Mouse (Mus musculus) v-Abl transformed pro-B cells (cell line): ENCODE data around the gene Aff3.

ENCODE experiments used
- in situ Hi-C, 2 experiments: fragments of 400-800 bp; cut with MboI; formaldehyde crosslinking; loops; one replicate each; pipeline ENCODE4 v1.15.1; 2025; ENCODE audit not compliant: unreplicated experiment in 2 of 2

Aff3 gene

DNA sequence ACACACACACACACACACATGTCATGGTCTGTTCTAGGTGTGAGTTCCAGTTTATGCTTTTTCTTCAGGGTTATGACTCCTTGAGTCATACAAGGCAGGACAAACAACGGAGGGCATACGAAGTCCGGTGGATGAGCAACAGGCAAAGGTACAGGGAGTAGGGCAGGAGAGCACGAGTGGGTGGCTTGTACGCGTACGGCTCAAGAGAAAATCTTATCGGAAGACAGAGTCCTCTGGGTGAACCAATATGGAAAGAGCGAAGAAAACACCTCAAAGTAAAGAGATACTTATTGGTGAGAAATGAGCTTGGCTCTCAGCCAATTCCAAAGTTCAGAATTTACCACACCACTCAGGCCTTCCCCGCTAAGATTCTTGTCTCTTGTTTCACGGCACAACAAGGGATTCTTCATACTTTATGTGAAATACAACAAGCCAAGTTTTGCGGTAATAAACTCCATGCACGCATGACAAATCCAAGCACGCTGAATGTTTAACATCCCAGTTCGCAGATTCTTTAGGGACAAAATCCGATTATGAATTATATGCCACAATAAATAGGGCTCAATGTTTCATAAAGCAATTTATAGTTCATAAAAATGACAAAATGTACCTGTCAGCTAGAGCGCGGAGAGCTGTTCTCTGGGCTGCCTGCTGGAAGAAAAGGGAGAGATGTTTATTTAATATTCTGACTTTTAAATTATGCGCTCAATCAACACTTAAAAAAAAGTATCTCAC, 412.6 kb downstream of the Aff3 start:
- in situ Hi-C loops, result loop anchor here (5.0 kb wide), 2 partner anchors 65 to 520 kb away; no protein-coding TSS in a partner anchor

DNA sequence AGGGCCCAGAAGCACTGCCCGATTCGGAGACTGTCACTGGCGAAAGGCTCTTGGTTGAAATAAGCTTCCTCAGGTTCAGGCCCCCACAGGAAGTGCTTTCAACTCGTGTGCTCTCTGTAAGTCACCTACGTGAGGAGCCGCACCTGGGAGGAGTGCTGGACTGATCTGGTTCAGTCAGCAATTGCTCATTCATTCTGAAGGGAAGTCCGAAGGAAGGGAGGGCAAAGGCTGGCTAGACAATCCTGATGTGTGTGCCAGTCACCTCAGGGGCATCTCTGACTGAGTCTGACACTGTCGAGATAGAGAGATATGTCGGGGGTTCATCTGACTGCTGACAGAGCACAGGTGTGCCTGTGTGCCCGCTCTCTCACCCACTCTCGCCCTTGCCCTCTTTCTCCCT, 413.3 kb downstream of the Aff3 start:
- in situ Hi-C loops, result loop anchor here (5.0 kb wide), 2 partner anchors 64 to 521 kb away; no protein-coding TSS in a partner anchor

DNA sequence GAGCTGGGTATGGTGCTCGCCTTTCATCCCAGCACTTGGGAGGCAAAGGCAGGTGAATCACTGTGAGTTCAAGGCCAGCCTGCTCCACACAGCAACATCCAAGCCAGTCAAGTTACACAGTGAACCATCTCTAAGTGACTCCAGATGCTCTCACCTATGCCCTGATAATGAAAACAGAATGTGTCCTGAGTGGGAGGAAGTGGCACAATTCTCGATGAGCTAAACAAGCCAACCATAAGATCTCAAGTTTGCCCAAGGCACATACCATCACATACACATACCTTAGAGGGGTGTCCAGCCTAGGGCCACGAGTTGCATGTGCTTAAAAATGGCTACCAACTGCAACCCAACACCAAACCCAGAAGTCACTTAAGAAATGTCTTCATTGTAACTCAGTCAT, 414.5 kb downstream of the Aff3 start:
- in situ Hi-C loops, result loop anchor here (5.0 kb wide), 2 partner anchors 63 to 522 kb away; no protein-coding TSS in a partner anchor

DNA sequence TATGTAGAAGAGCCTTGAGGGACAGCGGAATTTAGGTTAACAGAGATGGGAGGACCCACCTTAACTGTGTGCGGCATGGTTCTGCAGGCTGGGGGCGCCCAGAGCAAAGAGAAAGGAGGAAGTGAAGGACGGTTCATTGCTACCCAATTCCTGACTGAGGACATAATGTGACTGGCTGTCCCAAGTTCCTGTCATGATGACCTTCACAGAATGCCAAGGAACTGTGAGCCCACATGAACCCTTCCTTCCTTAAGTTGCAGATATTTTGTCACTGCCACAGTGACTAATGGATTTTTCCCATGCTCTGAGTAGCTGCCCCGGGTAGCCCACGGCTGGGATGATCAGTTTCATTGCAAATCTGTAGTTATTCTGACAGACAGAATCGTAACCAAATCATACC, 415.2 kb downstream of the Aff3 start:
- in situ Hi-C loops, result no loop called here

DNA sequence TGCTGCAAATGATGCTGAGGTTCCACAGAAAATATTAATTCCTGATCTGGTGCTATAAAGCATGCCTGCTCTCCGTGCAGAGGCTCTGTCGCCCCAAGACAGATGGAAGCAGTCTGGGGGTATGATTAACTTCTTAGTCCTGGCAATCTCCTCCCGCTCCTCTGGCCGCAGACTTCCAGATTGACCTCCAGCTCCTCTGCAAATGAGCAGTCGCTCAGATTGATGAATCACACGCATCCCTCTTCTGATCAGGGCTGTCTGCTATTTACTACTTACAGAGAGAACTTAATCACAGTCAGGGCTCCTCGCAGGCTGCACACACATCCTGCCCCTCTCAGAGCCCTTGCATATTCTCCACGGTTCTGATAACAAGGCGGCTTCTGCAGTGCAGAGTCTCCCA, 416.7 kb downstream of the Aff3 start:
- in situ Hi-C loops, result no loop called here

DNA sequence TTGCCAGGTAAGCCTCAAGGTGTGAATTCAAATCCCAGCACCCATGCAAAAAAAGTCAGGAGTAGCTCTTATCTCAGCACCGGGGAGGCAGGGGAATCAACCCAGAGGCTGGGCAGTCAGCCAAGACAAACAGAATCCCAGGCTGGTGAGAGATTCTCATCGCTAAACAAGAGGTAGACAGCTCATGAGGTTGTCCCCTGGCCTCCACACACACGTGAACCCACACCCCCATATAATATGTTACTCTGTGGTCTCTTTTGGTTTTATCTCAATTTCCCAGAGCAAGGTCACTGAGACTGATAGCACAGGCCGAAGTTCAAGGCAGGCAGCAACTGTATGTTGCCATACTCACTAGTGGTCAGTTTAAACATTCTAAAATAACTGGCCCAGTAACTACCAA, 422.2 kb downstream of the Aff3 start:
- in situ Hi-C loops, result no loop called here

DNA sequence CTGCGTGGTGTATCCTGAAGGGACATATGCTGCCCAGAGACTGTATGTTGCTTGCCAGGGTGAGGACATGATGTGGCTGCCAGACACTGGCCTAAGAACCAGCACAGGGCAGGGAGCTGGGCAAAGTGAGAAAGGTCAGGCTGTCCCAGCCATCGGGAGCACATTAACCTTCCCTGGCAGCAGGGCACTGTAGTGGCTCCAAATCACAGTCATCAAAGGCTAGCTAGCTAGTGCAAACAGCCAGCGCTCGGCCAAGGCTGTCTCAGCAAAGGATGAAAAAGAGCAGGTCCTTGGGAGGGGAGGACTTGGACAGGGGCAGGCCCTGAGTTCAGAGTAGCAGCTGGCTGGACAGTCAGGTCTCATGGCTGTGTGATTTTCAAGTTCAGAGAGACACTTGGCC, 423.0 kb downstream of the Aff3 start:
- in situ Hi-C loops, result no loop called here

DNA sequence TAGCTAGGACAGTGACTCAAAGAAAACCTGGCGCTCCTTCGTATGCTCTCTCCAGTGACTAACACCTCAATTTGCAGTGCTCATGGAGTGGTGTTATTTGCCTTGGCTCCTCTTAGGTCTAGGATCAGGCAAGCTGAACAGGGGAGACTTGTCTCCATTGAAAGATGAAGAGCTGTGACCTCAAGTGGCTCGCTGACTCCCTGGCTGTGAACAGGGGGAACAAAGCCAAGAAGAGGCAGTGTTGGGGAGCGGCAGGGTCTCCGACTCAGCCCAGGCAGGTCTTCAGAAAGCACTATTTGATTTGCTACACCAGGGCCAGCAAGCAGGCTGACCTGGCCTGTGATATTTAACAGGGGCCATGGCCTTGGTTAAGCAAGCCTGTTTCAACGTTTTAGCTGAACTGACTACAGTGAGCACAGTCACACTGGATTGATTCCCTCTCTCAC, 423.5 kb downstream of the Aff3 start:
- in situ Hi-C loops, result no loop called here

DNA sequence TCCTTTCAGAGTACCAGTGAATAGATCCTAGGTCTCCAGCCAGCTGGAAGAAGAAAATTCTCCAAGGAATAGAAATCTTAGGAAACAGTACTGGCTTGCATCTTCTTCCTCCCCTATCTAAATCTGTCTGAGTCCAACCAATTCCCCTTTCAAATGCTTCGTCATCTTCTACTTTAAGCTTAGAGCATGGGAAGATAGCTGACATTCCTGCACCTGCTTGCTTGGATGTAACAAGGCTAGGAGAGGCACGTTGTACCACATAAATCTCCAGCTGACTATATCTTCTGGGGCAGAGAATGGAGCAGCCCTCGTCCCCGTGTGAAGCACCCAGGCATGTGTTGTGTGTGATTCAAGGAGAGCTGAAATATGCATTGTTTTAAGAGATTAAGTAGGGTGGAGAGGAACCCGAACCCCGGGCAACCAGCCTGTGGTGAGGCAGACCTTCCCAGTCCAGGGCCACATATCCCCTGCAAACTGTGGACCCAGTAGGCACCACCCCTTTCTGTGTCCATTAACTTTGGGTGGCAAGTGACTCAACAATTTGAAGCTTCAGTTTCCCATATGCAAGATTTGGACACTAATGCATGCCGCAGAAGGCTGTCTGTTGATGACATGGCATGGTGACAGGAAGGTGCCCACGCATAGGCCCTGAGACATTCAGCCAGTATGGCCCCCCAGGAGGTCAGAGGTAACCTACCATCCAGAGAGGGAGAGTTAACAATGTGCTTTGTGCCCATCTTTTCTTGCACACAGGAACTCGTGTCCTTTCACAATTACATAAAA, 424.1 kb downstream of the Aff3 start:
- in situ Hi-C loops, result no loop called here

DNA sequence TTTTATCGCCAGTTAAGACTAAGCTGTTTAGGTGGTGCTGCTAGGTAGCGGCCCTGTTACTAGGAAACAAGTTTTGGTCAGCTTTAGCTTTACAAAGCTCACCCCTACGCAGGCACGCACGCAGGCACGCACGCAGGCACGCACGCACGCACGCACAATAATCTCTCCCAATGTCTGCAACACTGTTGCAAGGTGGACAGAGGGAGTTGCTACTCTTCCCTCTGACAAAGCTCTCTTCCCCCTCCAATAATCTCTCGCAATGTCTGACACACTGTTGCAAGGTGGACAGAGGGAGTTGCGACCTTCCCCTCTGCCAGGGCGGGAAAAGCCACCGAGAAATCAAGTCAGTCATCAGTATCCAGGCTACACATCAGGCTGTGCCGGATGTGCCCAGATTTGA, 425.2 kb downstream of the Aff3 start:
- in situ Hi-C loops, result no loop called here

DNA sequence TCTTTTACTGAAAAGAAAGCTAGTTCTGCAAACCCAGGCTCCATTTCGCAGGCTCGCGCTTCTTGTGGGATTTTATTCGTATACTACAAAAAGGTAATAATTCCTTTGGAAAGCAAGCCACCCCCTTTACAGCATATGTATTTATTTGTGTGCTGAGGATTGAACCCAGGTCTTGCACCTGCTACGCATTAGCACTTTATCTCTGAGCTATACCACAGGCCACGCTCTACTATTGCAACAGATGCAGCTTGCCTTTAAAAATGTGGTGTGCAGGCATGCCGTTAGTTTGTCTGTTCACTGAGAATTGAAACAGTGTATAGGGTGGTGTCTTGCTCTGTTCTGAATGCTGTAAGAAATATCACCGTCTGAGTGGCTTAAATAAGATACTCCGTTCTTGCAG, 426.9 kb downstream of the Aff3 start:
- in situ Hi-C loops, result no loop called here

DNA sequence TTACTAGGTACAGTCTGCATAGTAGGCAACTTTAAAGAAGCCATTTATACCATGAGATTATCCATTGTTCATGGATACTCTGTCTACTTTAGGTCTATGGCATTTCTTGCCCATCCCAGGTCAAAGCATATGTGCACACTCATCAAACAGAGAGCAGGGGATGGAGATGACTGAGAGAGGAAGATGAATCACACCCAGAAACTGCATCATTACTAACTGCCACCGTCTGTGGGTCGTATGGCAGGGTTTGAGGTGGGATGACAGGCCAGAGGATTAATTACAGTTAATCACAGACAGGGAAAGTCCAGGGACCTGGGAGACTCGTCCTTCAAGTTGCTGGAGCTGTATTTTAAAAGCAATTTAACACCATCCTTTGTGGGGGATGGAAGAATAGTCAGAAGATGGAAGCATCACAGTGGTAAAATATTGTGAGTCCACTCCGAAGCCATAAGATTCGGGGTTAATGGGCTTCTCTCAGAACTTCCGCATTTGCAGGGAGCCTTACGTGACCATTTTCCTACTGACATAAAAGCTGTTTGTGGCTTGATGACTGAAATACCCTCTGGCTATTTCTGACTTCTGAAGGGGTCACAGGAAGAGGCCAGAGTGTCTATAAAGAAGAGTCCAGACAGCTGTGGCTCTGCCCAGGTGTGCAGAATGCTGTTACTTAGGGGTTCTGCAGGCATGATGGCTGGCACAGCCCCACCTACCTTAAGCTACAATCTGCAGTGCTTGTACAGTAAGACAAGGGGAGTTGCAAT, 427.5 kb downstream of the Aff3 start:
- in situ Hi-C loops, result no loop called here

DNA sequence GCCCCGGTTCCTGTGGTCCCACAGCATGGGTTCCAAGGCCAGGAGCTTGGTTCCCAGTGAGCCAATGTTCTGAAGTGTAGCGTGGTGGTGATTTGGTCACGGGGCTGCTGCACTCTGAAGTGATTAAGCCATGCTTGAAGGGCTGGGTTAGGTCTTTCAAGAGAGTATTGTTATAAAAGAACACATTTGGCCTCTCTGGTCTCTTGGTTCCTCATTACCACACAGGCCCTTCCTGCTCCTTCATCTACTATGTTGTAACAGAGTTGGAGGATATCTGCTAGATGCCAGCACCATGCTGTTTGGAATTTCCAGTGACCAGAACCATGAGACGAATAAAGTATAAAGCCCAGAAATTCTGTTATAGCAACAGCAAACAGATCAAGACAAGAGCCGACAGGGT, 431.6 kb downstream of the Aff3 start:
- in situ Hi-C loops, result loop anchor here in 1 of 2 experiments (5.0 kb wide), 1 partner anchor 429 kb away; the partner anchor contains the start of gene Aff3

DNA sequence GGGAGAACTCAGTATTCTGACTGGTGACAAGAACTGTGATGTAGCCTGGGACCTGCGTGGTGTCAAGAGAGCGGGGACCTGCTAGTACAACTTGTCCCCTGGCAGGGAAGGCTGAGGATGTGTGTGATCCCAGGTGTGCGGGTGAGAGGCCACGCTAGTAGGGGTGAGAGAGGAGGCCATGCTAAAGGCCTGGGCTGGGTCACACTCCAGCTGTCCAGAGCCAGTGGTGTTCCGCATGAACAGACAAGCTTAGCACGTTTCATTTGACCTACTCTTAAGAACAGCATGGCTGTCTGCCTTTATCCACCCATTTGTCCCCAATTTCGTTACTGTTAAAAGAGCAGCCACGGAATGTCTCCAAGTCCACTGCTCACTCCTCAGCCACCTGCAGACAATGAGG, 434.7 kb downstream of the Aff3 start:
- in situ Hi-C loops, result loop anchor here in 1 of 2 experiments (5.0 kb wide), 1 partner anchor 432 kb away; the partner anchor contains the start of gene Aff3

DNA sequence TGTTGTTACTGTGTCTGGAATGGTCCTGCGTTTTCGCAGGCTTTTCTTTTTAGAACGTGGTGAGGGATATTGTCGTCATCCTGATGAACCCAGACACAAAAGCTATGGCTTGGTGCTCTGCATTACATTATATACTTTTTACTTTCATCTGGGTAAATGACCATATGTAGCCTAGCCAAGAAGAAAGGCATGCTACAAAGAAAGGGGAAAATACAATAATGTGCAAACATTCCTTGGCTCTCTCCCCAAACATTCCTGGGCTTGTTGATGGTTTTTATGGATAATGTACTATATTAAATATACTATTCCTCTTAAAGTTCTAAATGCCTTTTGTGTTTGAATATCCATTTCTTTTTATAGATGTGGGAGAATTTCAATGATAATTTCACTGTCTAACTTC, 435.9 kb downstream of the Aff3 start:
- in situ Hi-C loops, result no loop called here

DNA sequence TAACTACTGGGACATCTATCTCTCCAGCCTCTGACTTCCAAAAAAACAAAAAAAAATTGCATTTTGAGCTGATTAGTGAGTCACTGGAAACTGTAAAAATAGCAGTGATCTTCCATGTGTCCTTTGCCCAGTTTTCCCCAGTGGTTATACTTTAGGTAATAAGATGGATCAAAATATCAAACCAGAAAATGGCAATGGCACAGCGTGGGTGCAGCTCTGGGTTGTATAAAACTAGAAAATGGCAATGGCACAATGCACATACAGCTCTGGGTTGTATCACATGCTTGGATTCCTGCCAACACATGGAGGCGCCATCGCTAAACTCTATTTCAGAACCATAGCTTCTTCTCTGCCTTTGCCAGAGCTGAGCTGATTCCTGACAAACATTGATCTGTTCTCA, 439.6 kb downstream of the Aff3 start:
- in situ Hi-C loops, result no loop called here

DNA sequence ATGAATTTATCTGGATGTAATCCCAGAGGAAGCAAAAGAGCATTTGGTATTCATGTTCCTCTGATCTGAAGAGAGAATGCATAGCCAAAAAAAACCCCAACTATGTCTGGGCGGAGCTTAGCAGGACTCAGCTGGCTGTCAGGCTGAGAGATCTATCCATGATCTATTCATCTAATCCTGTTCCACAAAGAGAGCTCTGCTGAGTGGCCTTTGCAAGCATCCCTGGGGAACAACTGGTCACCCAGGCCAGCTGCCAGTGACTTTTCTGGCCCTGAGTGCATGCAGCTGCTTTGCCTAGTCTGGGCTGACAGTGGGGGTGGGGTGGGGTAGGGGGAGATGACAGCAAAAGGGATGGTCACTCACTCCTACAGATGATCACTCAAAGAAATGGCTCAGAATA, 442.6 kb downstream of the Aff3 start:
- in situ Hi-C loops, result no loop called here

DNA sequence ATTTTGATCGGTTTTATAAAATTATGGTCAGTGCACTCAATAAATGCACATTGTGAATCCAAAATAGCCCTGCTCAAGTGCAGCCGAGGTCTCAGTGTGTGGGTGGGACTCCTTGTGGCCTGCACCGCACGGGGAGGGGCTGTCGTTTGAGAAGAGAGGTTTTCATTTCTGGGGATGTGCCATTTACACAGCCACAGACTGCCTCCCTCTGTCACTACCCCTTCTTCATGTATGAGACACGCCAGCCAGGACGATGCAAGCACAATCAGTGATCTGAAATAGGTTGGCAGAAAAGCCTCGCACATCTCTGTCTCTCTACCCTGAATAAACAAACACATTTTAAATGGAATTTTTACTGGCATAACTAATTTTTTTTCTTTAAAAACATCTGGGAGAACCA, 443.3 kb downstream of the Aff3 start:
- in situ Hi-C loops, result no loop called here

DNA sequence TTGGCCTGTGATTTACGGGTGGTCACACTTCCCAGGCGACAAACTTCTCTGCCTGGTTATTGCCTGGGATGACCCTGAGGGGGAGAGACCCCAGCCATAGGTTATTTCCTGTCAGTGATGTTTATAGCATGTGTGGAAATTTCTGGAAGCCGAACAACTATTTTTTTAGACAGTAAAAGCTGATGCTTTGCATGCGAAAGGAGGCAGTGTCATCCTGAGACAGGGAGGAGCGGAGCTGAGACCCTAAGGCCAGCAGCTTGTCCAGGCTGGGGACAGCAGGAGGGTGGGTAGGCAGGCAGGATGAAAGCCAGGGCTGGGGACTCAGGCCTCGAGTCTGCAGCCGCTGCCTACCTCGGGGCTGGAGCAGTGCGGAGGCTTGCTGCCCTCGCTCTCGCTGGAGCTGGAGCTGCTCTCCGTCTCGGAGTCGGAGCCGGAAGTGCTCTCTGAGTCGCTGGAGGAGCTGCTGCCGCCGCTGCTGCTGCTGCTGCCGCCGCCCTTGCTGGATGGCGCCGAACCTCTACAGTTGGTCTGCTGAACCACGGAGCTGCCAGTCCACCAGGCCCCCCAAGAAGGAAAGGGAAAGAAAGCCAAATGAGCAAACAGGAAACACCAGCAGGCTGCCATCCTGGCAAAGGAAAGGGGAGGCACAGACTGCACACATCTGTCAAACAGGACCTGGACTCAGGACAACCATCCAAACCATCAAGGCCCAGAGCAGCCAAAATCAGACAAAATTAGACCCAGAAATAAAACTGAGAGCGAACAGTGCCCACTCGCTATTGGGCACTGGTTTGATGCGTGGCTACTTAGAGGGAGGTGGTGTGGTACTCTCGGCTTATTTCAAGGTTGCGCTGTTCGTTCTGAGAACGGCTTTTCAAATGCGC, 446.6 kb downstream of the Aff3 start:
- in situ Hi-C loops, result no loop called here

DNA sequence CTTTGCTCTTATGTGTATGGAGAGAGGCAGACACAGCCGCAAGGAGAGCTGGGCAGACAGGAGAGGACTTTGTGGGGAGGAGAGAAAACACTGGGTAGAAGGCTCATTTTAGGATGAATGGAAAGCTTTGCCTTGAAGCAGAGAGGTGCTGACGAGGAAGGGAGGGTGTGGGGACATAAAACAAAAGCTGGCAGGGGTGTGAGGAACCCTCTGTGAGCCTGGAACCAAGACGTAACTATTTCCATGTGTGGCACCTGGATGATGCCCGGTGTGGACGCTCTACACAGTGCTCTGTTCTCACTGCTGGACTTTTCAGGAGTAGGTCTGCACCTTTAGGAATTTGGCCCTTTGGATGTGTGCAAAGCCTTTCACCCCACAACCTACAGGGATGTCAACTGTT, 447.7 kb downstream of the Aff3 start:
- in situ Hi-C loops, result no loop called here
